Mouse (Mus musculus): Measurements from ENCODE around the gene Foxe3.
"Not testable (repeated sequence)": the region's sequence is repeated elsewhere in the genome, so short reads cannot be mapped to it uniquely, and the experiment has no call there.

Gene Foxe3

GRCm38 (mm10) chr4:114925917-114926312 lies at the start of gene Foxe3:
TSS of gene Foxe3 (minus strand) at chr4:114926013.
- no peak for DNase-seq

DNA sequence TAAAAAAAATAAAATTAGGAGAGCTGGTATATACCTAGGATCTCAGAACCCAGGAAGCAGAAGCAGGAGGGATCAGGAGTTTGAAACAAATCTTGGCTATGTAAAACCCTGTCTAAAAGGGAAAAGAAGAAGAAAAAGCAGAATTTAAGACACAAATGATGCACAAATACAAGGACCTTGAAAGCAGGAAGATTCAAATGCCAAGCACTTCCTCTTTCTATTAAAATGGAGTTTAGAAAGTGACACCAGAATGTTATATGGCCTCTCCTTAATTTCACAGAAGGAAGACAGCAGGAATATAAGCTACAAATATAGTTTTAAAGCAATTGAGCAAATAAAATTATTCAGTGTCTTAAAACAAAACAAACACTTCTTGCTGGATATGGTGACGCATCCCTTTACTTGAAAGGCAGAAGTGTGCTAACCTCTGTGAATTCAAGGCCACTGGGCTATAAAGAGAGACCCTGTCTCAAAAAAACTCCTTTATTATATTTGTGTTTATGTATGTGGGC lies 47.5 kb upstream of the Foxe3 start:
- no peak for DNase-seq

- no peak for DNase-seq
These were observed 44.9 kb upstream of the Foxe3 start for GRCm38 (mm10) chr4:114970736-114971135.

- not testable (repeated sequence) for DNase-seq
These were observed 35.1 kb upstream of the Foxe3 start for GRCm38 (mm10) chr4:114960881-114961280.

GRCm38 (mm10) chr4:114959533-114959932 lies 33.7 kb upstream of the Foxe3 start:
- no peak for DNase-seq

- DNase-seq: no peak
These were observed 33.0 kb upstream of the Foxe3 start for GRCm38 (mm10) chr4:114958786-114959185.

DNA sequence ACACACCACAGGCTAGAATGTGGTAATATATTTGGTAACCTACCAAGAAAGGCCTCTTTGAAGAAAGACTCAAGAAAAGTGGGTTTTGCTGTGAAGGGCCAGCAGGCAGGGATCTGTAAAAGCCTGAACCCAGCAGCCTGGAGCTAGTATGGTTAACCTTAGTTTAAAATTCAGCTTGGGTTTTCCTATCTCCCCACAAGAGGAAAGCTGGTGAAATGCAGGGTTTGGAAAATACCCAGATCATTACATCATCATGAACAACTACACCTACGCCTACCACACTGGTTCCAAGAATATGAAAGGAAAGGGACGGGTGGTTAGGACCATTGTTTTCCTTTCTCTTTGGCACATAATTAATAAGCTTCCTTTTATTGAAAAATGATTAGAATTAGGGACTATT lies 32.4 kb upstream of the Foxe3 start:
- DNase-seq: no peak

DNA sequence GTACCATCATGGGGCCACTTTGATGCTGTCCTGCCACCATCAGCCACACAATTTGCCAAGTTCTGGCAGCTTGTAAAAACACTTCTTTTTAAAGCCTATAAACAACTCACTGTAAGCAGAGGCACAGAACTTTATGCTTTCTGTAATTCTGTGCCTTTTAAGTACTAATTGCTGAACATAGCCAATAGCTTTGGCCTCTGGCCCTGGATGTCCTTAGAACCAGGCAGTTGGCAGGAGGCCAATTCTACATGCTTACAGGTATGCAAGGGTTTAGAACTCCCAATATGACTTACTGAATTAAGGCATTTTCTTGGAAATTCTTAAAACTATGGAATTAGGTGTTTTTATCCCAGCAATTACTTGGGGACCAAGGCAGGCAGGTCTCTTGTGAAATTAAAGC lies 31.6 kb upstream of the Foxe3 start:
- DNase-seq: no peak

- DNase-seq: no peak
These were observed 27.4 kb upstream of the Foxe3 start for GRCm38 (mm10) chr4:114953172-114953571.

DNA sequence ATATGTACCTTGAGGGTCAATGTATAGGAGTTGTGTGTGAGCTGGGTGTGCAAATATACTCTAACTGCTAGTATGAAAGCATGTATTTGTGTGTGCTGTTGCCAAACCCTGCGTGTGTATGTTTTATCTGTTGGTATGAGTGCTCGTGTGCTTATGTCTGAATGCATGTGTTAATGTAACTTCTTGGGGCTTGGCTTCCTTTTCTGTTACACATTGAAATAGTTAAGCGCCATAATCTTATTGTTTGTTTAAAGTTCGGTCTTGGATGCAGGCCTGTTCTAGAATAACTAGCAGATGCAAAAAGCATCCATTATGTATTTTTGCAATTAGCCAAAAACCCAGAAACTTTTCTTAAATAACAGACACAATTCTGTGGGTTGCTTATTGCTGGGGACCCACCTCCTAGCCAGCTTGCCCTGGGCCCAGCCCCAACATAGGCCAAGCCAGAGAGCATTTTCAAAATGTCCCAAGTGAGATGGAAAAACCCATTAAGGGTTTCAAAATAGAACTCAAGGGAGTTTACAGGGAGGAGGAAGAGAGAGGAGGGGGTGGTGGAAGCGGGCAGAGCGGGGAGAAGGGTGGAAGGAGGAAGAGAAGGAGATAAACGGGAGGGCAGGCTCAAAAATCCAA lies 22.2 kb upstream of the Foxe3 start:
- no peak for DNase-seq

DNA sequence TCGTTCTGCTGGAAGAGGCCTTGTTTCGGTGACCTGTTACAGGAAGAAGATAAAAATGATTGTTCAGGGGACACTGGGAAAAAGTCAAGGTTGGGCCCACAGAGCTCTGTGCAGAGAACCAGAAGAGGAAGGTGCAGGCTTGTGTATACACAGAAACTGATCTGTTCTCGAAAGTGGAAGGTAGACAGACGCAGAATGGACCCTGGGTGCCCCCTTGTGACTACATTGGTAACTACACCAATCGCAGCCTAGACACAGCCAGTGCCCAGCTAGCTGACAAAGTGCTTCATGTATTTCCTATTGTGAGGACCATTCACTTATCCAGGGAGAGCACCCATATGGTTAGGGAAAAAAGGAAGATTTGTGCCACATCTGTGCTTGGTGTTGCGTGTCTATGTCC lies 21.6 kb upstream of the Foxe3 start:
- peak; percentile 33 for DNase-seq

- no peak for DNase-seq
These were observed 20.6 kb upstream of the Foxe3 start for GRCm38 (mm10) chr4:114946416-114946815.

- DNase-seq: no peak
These were observed 19.2 kb upstream of the Foxe3 start for GRCm38 (mm10) chr4:114945021-114945420.

DNA sequence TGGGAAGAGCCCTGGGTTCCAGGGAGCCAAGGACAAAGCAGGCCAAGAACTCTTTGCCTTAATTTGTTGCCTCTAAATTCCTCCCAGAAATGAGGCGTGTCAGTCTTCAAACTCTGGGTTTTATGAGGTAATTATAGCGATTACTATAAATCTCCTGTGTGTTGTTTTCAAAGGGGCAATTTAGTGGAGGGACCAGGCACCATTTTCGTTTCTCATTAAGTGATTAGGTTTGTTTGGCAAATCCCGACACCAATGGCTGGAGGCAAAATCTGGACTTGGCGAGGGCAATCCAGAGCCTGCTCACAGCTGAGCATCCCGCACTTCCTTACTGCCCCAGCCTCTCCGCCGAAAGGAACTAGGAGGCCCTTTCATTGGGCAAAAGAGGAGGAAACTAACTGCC lies 16.8 kb upstream of the Foxe3 start:
- DNase-seq: no peak

DNA sequence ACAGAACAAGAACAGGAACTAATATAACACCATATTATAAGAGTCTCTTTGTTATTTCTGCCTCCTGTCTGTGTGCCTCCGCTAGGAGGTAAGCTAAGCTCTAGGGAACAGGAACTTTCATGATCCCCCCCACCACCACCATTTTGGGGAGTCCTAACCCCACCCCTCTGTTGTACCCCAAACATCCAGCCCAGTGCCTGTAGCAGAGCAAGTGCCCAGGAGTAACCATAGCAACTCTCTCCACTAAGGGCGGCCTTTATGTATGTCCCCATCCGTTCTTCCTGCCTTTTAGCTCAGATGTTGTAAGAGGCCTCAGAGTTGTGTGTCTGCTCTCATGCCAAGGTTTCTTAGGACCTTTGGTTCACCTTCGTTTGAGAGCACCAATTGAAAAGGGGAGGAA lies 16.3 kb upstream of the Foxe3 start:
- no peak for DNase-seq

DNA sequence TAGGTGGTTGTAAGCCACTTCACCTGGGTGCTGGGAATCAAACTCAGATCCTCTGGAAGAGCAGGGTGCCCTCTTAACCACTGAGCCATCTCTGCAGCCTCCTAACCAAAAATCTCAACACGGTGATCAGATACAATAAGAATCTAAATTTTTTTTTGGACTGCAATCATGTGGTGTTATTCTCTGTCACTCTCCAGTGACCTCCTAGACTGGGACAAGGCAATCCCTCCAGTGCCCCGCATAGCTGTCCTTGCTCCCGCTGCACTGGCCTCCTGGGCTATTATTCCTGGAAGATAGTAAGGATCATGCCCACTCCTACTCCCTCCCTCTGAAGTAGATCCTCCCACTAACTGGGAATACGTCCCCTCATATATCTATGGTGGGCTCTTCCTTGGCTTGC lies 15.5 kb upstream of the Foxe3 start:
- no peak for DNase-seq

GRCm38 (mm10) chr4:114938248-114938647 lies 12.4 kb upstream of the Foxe3 start:
- DNase-seq: no peak

DNA sequence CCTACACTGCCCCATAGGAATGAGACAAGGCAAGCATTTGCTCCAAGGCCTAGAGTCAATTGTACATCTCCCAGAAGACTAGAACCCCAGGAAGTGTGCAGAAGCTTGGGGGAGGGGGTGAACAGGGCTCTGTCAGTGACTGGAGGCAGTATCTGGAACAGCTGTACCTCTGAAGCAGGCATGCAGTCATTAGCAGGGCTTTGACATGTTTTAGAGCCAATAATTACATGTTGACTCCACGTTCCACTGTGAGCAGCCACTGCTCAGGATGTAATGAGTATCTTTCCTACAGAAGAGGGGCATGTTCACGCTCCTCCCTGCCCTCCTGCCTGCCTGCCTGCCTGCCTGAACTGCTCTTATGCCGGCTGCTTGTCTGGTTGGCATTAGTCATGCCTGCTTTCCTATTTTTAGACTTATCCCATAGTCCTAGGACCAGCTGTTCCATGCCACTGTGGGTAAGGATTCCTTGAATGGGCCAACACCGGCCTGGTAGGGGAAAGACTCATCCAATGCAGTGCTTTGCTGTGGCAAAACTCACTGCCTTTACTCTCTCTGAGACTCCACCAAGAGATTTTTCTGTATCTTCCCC lies 11.7 kb upstream of the Foxe3 start:
- no peak for DNase-seq

GRCm38 (mm10) chr4:114934188-114934587 lies 8.4 kb upstream of the Foxe3 start:
- DNase-seq: no peak

GRCm38 (mm10) chr4:114932747-114933146 lies 6.9 kb upstream of the Foxe3 start:
- DNase-seq: no peak

DNA sequence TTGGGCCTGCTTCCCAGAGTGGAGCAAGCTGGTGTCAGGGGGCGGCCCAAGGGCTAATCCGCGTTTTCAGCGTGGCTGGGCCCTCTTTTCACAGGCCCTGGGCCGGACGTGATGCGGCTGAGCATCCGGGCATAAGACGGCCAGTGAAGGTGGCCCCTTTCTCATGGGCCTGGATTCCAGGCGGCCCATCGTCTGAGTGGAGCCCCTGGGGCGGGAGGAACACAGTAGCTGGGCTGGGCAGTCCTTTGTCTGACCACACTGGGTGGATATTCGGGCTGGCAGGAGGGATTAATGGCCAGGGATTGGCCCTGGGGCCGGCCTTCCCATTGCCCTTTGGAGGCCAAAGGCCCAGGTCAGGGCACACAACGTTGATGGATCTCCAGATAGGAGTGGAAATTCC lies 3.3 kb upstream of the Foxe3 start:
- DNase-seq: no peak

GRCm38 (mm10) chr4:114924971-114925916 lies 569 bp downstream of the Foxe3 start:
- DNase-seq: no peak

- DNase-seq: no peak
These were observed 8.7 kb downstream of the Foxe3 start for GRCm38 (mm10) chr4:114917091-114917490.

GRCm38 (mm10) chr4:114916056-114916455 lies 9.8 kb downstream of the Foxe3 start:
- no peak for DNase-seq
